Mouse (Mus musculus) induced T-regulatory cell, adult 2 months (primary cell): Measurements from ENCODE around the gene Eef1akmt1.

ENCODE experiments used
- DNase-seq: peaks from one replicate; pipeline ENCODE4 v3.0.0-alpha.2; 2012; ENCODE audit warnings: low read depth

Gene Eef1akmt1

GRCm38 (mm10) chr14:57571155-57572133, at the start of gene Eef1akmt1:
Gene Eef1akmt1 (minus strand): TSS chr14:57571612.
- DNase-seq: peak; percentile 97

GRCm38 (mm10) chr14:57620598-57621236, 49.3 kb upstream of the Eef1akmt1 start:
- no peak for DNase-seq

GRCm38 (mm10) chr14:57619487-57619886, 48.1 kb upstream of the Eef1akmt1 start:
- peak; percentile 77 for DNase-seq

DNA sequence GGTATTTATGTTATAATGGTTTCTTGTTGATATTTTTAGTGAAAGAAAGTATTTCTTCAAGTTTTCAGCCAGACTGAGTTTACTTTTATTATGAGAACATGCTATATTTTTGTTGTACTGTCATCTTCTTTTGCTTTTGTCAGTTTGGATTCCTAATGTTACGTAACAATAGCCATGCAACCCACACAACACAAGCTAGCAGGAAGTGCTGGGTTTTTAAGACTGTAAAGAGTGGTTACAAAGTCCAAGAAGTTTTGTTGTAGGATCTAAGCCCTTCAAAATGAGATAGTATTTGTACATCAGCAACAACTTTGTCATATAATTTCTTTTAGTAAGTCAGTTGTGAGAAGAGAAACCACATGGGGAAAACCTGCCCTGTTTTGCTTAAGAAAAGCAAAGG, 46.3 kb upstream of the Eef1akmt1 start:
- DNase-seq: peak; percentile 34

GRCm38 (mm10) chr14:57616339-57616965, 45.0 kb upstream of the Eef1akmt1 start:
- DNase-seq: peak; percentile 48

GRCm38 (mm10) chr14:57615828-57616227, 44.4 kb upstream of the Eef1akmt1 start:
- peak; percentile 12 for DNase-seq

GRCm38 (mm10) chr14:57611034-57611433, 39.6 kb upstream of the Eef1akmt1 start:
- peak; percentile 16 for DNase-seq

DNA sequence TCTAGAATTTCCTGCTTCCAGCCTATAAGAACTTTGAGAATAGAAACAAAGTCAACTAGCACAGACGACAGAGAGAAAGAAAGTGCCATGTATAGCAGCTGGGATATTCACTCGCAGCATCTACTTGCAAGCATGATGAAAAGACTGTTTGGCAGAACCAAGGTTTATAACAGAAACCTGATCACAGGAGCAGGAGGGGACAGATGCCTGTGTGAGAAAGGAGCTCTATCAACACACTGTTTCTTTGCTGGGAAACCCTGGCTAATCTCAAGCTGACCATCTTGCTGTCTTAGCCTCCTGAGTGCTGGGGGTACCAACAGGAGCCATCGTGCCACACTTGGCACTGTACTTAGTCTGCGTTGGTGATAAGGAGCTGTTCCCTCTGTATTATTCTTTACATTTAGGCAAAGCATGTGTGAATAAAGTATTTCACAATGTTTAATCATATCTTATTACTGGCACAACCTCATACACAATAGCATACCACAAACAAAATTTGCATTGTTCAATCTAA, 38.5 kb upstream of the Eef1akmt1 start:
- DNase-seq: no peak

DNA sequence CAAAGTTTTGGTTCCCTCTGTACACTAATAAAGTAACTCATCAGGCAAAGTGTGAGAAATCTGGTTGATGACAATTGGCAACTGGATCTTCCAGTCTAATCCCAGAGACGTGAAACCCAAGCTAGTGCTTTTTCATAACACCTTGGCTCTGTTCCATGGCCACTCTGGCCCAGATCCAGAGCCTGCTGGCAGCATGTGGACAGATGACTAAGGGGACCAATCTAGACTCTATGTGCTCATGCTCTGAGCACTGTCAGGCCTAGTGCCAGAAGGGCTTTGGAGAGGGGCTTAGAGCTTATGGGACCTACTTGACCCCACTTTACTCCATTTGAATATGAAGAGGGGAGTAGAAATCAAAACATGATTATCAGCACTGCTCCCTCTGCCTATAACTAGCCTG, 36.1 kb upstream of the Eef1akmt1 start:
- no peak for DNase-seq

DNA sequence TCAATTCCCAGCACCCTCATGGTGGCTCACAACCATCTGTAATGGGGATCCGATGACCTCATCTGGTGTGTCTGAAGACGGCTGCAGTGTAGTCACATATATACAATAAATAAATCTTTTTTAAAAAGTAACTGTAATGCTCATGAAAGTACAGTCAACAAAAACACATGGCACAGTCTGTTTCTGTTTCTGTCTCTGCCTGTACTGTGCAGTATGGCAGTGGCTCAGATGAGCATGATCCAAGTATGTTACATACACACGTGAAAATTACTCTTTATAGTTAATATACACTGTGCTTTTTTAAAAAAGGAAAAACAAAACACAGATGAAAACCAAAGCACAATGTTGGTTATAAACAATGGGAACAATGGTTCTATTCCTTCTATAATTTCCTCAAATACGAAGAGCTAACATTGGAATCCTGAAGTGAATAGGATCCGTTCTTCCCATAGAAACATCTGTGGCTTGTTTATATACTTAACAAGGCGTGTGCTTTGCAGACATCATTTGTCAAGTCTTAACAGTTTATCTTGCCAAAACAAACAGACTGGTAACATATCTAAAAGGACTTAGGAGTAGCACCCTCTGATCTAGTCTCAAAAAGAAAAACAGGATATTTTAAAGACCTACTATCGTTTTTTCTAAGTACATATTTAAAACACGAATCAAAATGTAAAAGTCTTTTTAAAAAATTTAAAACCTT, 35.4 kb upstream of the Eef1akmt1 start:
- DNase-seq: no peak

DNA sequence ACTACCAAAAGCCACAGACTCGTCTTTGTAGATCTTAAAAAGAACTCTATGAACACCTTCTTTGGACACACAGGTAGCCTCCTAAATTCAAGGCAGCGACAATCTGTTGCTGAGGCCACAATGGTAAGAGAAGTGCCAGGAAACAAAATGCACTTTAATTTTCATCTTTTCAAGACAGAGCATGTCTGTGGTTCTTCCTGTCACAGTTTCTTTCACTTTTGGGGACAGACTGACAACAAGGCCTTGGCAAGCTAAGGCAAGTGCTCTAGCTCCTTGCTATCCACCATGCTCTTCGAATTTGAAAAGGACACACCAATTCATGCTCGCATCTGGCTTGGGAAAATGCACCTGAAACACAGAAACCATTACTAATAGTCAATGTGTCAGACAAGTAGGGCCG, 21.9 kb upstream of the Eef1akmt1 start:
- DNase-seq: peak; percentile 26

- DNase-seq: no peak
These were observed 20.4 kb upstream of the Eef1akmt1 start for GRCm38 (mm10) chr14:57591830-57592229.

GRCm38 (mm10) chr14:57576364-57577060, 5.1 kb upstream of the Eef1akmt1 start:
- no peak for DNase-seq

DNA sequence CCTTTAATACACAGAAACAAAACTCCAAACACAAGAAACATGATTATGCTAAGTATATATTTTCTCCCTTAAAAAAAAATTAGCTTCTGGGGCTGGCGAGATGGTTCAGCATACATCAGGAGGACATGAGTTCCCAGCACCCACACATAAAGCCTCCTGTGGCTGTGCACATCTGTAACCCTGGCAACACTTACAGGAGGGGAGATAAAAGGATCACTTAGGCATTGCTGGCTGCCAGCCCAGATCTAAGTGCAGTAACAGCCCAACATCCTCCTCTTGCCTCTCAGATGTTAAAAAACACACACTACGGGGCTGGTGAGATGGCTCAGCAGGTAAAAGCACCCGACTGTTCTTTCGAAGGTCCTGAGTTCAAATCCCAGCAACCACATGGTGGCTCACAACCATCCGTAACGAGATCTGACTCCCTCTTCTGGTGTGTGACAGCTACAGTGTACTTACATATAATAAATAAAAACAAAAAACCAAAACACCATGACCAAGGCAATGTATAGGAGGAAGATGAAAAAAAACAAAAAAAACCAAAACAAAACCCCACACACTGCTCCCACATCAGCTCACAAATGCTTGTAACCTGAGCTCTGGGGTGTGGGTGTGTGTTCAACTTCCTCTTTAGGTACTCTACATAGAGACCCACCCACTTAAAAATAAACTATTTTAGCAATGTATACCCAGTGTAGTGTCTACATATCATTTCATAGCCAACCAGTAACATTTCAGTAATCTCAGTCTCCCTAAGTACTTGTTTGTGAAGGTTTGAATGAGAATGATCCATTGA, 3.6 kb upstream of the Eef1akmt1 start:
- DNase-seq: no peak

- DNase-seq: no peak
These were observed 5.8 kb downstream of the Eef1akmt1 start for GRCm38 (mm10) chr14:57565626-57566025.

DNA sequence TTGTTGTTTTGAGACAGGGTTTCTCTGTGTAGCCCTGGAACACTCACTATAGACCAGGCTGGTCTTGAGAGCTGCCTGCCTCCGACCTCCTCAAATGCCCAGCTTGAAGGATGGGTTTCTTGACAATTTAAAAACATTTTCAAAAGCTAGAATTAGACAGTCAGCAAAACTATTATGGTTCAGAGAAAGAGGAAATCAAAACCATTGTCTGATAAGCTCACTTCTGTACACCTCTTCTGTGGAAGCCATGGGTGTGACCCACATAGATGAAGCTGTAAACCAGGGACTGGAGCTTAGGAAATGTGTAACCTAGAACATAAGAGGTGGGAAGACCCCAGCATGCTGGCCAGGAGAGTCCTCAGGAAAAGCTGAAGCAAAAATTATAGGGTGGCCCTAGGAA, 14.5 kb downstream of the Eef1akmt1 start:
- DNase-seq: no peak

GRCm38 (mm10) chr14:57555471-57556070, 15.8 kb downstream of the Eef1akmt1 start:
- no peak for DNase-seq

DNA sequence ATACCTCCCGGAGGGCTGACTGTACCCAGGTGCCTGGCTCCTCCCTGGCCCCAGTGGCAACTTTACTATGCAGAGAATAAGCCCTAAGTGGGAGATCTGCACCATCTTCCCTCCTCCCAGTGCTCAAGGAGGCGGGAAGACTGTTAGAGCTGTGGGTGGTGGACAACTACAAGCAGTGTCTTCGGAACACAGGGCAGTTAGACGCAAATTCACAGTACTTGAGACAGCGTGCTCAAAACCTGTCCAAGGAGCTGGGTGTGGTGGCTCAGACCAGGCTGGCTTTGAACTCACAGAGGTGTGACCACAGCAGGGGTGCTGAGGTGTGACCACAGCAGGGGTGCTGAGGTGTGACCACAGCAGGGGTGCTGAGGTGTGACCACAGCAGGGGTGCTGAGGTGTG, 17.0 kb downstream of the Eef1akmt1 start:
- no peak for DNase-seq

GRCm38 (mm10) chr14:57552945-57553344, 18.5 kb downstream of the Eef1akmt1 start:
- DNase-seq: no peak

- no peak for DNase-seq
These were observed 24.4 kb downstream of the Eef1akmt1 start for GRCm38 (mm10) chr14:57547062-57547461.
